ENCODE assay signal across 14 mouse cellular contexts in the genomic region with DNA sequence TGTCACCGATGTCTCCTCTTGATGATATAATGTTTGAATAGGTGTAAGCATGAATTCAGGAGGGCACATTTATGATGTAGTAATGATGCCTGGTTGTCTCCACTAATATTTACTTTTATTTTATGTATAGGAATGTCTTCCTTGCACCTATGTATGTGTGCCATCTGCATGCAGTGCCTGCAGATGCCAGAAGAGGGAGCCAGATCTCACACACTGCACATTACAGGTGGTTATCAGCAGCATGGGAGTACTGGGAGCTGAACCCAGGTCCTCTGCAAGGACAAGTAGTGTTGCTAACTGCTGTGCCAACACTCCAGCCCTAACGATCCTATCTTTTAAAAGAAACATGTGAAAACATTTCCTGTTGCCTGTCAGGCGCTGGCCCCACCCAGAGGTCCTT.
DNase-seq lines count a peak whose midpoint lies in the region; ATAC-seq and TF ChIP-seq lines count a peak whose summit lies in the region.
"Had no signal": no experiment of that assay in that cellular context is flagged by ENCODE, and none has a peak within 500 bp of the region (broad histone marks: within the 10 kb centered on the region; RNA-seq: fewer than 3 reads in every experiment).

No protein-coding gene starts in this region.

- 85% methylated on average over 3 of the region's 3 CpGs for WGBS in heart, embryonic 10.5 days
- 84% methylated on average over 3 of the region's 3 CpGs for WGBS in liver, postnatal 0 days (ENCODE audit: insufficient replicate concordance)
- WGBS in liver, embryonic 12.5 days (ENCODE audit: insufficient replicate concordance), result 86% methylated on average over 3 of the region's 3 CpGs

- H3K4me3 ChIP-seq in heart, embryonic 10.5 days, result no peak overlapping the region
- H3K4me3 ChIP-seq in liver, postnatal 0 days (ENCODE audit: low read depth, low read length), result no peak overlapping the region
- H3K4me3 ChIP-seq in liver, embryonic 12.5 days, result no peak overlapping the region
- no peak overlapping the region for H3K4me3 ChIP-seq in ES-Bruce4 (ENCODE audit: low read depth, low read length)
- no peak overlapping the region for H3K4me3 ChIP-seq in embryonic fibroblast, embryonic 13.5 days (ENCODE audit: insufficient read depth, low read length)
- H3K4me3 ChIP-seq: hindbrain, embryonic 12.5 days; limb, embryonic 10.5 days; lung, embryonic 15.5 days; neural tube, embryonic 15.5 days had no signal

- no peak for TF ChIP-seq EP300 in liver, postnatal 0 days (IDR thresholded peaks at IDR 0.05; ENCODE audit: low read depth)
- TF ChIP-seq EP300 in ES-Bruce4 (IDR thresholded peaks at IDR 0.05; ENCODE audit: insufficient read depth, low read depth, low read length), result no peak

- peak; percentile 61 for DNase-seq in heart, adult 11 months
- no peak for DNase-seq in heart, embryonic 10.5 days (ENCODE audit: low spot score)
- no peak for DNase-seq in liver, postnatal 0 days
- no peak for DNase-seq in gastrocnemius, postnatal 14 days
- DNase-seq in adrenal gland, postnatal 14 days, result no peak
- DNase-seq: cerebellum, adult 11-12 months; kidney, adult 18-20 months had no signal

- TF ChIP-seq CTCF in liver, postnatal 0 days (IDR thresholded peaks at IDR 0.05; ENCODE audit: low read depth), result peak; percentile 45
- TF ChIP-seq CTCF in ES-Bruce4 (IDR thresholded peaks at IDR 0.05; ENCODE audit: low read depth, low read length), result peak; percentile 42
- TF ChIP-seq CTCF in embryonic fibroblast, embryonic 13.5 days (IDR thresholded peaks at IDR 0.05; ENCODE audit: borderline replicate concordance, insufficient read depth, low read length), result peak; percentile 25; the same call in 1 of the 2 replicates

- ATAC-seq in liver, postnatal 0 days, result no peak
- ATAC-seq in liver, embryonic 12.5 days, result no peak

- H3K9ac ChIP-seq in liver, postnatal 0 days (replicated peaks), result no peak overlapping the region
- no peak overlapping the region for H3K9ac ChIP-seq in liver, embryonic 12.5 days
- no peak overlapping the region for H3K9ac ChIP-seq in ES-Bruce4 (ENCODE audit: low read depth, poor library complexity, severe bottlenecking)
- H3K9ac ChIP-seq: hindbrain, embryonic 12.5 days; lung, embryonic 15.5 days; neural tube, embryonic 15.5 days had no signal

- H3K36me3 ChIP-seq in heart, embryonic 10.5 days, result no peaks in the 10 kb centered on the region
- H3K36me3 ChIP-seq in liver, postnatal 0 days (replicated peaks; ENCODE audit: insufficient read depth, low read length), result no peaks in the 10 kb centered on the region
- H3K36me3 ChIP-seq in liver, embryonic 12.5 days, result no peaks in the 10 kb centered on the region
- no peaks in the 10 kb centered on the region for H3K36me3 ChIP-seq in ES-Bruce4 (ENCODE audit: control insufficient read depth, insufficient read depth, low read length, poor library complexity, severe bottlenecking)
- H3K36me3 ChIP-seq: hindbrain, embryonic 12.5 days; lung, embryonic 15.5 days; neural tube, embryonic 15.5 days had no signal

- no peak overlapping the region for H3K4me2 ChIP-seq in liver, postnatal 0 days (ENCODE audit: low read depth, low read length)
- no peak overlapping the region for H3K4me2 ChIP-seq in liver, embryonic 12.5 days
- H3K4me2 ChIP-seq: hindbrain, embryonic 12.5 days; lung, embryonic 15.5 days; neural tube, embryonic 15.5 days had no signal

- no peak overlapping the region for H3K27ac ChIP-seq in heart, embryonic 10.5 days
- H3K27ac ChIP-seq in liver, postnatal 0 days (ENCODE audit: low read depth), result no peak overlapping the region
- no peak overlapping the region for H3K27ac ChIP-seq in liver, embryonic 12.5 days
- no peak overlapping the region for H3K27ac ChIP-seq in ES-Bruce4 (ENCODE audit: insufficient read depth, low read length)
- H3K27ac ChIP-seq in embryonic fibroblast, embryonic 13.5 days (ENCODE audit: insufficient read depth, low read length), result no peak overlapping the region
- H3K27ac ChIP-seq: hindbrain, embryonic 12.5 days; limb, embryonic 10.5 days; lung, embryonic 15.5 days; neural tube, embryonic 15.5 days had no signal

- H3K9me3 ChIP-seq in heart, embryonic 10.5 days, result no peaks in the 10 kb centered on the region; the same call in 1 of the 2 replicates
- H3K9me3 ChIP-seq in liver, postnatal 0 days (ENCODE audit: low read length), result 0 out of 2 replicates have a peak, but pooled peaks cover 3% of the 10 kb centered on the region
- peaks cover 7% of the 10 kb centered on the region; the same call in 1 of the 2 replicates for H3K9me3 ChIP-seq in liver, embryonic 12.5 days (replicated peaks)
- 0 out of 2 replicates have a peak, but pooled peaks cover 2% of the 10 kb centered on the region for H3K9me3 ChIP-seq in ES-Bruce4 (replicated peaks; ENCODE audit: control insufficient read depth, insufficient read depth, low read length, poor library complexity, severe bottlenecking)
- H3K9me3 ChIP-seq: hindbrain, embryonic 12.5 days; limb, embryonic 10.5 days; lung, embryonic 15.5 days; neural tube, embryonic 15.5 days had no signal

- TF ChIP-seq POLR2A in ES-Bruce4 (IDR thresholded peaks at IDR 0.05; ENCODE audit: insufficient read depth, low read length), result no peak
- TF ChIP-seq POLR2A in embryonic fibroblast, embryonic 13.5 days (IDR thresholded peaks at IDR 0.05; ENCODE audit: low read depth, low read length), result no peak

- H3K4me1 ChIP-seq in heart, embryonic 10.5 days, result peaks cover 3% of the 10 kb centered on the region; the same call in 1 of the 2 replicates
- H3K4me1 ChIP-seq in liver, postnatal 0 days (ENCODE audit: insufficient read depth), result peaks cover 5% of the 10 kb centered on the region; the same call in 1 of the 2 replicates
- no peaks in the 10 kb centered on the region for H3K4me1 ChIP-seq in liver, embryonic 12.5 days
- no peaks in the 10 kb centered on the region for H3K4me1 ChIP-seq in ES-Bruce4 (ENCODE audit: control insufficient read depth, insufficient read depth, low read length)
- no peaks in the 10 kb centered on the region for H3K4me1 ChIP-seq in embryonic fibroblast, embryonic 13.5 days (ENCODE audit: control insufficient read depth, insufficient read depth, low read length)
- H3K4me1 ChIP-seq: limb, embryonic 10.5 days had no signal

- H3K27me3 ChIP-seq in heart, embryonic 10.5 days (ENCODE audit: insufficient read depth, poor library complexity, severe bottlenecking), result no peaks in the 10 kb centered on the region; the same call in 1 of the 2 replicates
- no peaks in the 10 kb centered on the region for H3K27me3 ChIP-seq in liver, postnatal 0 days (ENCODE audit: insufficient read depth, low read length)
- H3K27me3 ChIP-seq in liver, embryonic 12.5 days (replicated peaks), result no peaks in the 10 kb centered on the region
- no peaks in the 10 kb centered on the region; the same call in 1 of the 2 replicates for H3K27me3 ChIP-seq in ES-Bruce4 (ENCODE audit: control insufficient read depth, insufficient read depth, low read length, poor library complexity, severe bottlenecking)
- H3K27me3 ChIP-seq: hindbrain, embryonic 12.5 days; lung, embryonic 15.5 days had no signal

- intact Hi-C loops in gastrocnemius, postnatal 14 days (cut with DNase I; ENCODE audit: low total_unique reads), result no loop called here
